Mouse (Mus musculus) bone marrow macrophage, adult 2 months (primary cell): ENCODE measurements around the gene Skp1a.

ENCODE experiments used
- CTCF ChIP-seq: IDR thresholded peaks from 2 replicates; pipeline ENCODE4 v1.5.1; 2012; ENCODE audit warnings: low read depth, mild to moderate bottlenecking, low read length, moderate library complexity
- POLR2A ChIP-seq: IDR thresholded peaks from 2 replicates; pipeline ENCODE4 v1.6.1; 2012; ENCODE audit warnings: mild to moderate bottlenecking, low read depth, low read length, borderline replicate concordance

DNA sequence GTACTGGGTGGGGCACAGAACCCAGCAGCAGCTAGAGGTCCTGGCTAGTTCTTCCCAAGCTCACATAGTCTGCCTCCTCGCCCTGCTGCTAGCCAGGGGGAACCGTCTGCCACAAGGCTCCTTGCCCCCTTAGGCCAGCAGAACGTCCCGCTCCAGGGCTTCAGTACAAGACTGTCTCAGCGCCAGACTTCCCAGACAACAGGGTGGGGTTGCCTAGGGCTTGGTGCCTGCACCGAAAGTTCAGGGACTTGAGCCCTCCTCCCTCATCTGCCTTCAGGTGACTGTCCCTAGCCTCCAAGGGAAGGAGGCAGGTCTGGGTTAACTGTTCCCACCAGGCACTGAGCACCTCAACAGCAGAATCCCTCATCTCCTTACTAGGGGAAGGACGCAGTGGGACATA is 33.1 kb downstream of the Skp1a start:
- TF ChIP-seq POLR2A (no peak), CTCF (no peak)
